Mouse (Mus musculus): ENCODE results near the gene Aifm1.

The Aifm1 gene

GRCm38 (mm10) chrX:48513166-48513807 is at the start of gene Aifm1:
TSS of gene Aifm1 (minus strand) at chrX:48513563.
- peak; percentile 93 to 94 for DNase-seq (ENCODE audit: low spot score in 2 of 2)

GRCm38 (mm10) chrX:48532175-48532574 is 18.8 kb upstream of the Aifm1 start:
- peak; percentile 17 to 55 for DNase-seq (ENCODE audit: low spot score in 2 of 2)

DNA sequence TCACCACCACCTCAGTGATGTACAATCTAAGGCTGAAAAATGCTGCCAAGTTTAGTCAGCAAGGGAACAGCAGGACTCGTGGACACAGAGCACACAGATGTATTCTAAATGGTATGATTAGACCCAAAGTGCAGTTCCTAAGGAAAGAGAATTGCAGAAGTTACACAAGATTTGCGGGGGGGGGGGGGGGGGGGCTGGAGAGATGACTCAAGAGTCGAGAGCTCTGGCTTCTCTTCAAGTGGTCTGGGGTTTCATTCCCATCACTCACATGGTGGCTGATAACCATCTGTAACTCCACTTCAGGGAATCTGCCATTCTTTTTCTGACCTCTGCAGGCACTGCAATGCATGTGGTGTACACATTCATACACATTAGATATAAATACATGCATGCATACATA is 13.1 kb upstream of the Aifm1 start:
- DNase-seq (ENCODE audit: low spot score in 2 of 2) = no peak

DNA sequence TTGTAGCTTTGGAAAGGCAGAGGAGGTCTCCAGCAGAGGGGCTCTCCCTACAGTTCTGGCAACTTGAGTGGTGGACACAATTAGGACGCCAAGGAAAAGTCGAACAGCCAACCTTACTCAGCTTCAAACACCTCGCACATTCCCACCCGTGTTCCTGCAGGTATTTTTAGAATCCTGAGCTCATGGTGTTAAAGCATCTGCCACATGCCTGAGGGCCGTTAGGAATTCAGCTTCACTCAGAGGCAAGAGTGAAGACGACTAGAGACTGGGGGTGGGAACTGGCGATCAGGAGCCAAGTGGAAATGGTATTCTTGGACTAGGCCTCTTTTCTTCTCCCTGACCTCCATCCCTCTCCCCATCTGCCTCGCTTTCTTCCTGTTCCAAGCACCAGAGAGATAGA is 12.5 kb upstream of the Aifm1 start:
- no peak for DNase-seq (ENCODE audit: low spot score in 2 of 2)

GRCm38 (mm10) chrX:48525332-48525731 is 12.0 kb upstream of the Aifm1 start:
- DNase-seq (ENCODE audit: low spot score in 2 of 2) = no peak

- DNase-seq (ENCODE audit: low spot score in 2 of 2) = no peak
Measured at GRCm38 (mm10) chrX:48523512-48523911, 10.1 kb upstream of the Aifm1 start.

DNA sequence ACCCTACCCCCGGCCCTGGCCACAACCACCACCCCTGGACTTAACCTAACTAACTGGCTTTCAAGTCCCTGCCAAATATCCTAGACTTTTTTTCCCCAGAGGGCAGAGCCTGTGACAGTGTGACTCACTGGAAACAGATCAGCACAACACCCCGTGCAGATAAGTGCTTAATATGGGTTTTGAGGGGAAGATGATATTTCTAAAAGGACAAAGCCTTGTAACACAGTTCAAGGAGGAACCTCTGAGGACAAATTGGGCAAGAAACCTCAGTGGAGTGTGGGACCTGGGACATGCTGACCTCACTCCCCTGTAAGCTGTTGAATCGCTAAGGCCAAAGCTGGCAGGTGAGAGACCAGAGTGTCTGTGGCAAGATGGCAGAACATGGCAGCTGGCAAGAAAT is 8.3 kb upstream of the Aifm1 start:
- DNase-seq (ENCODE audit: low spot score in 2 of 2) = no peak

- DNase-seq (ENCODE audit: low spot score in 2 of 2) = no peak
Measured at GRCm38 (mm10) chrX:48519549-48520085, 6.3 kb upstream of the Aifm1 start.

GRCm38 (mm10) chrX:48518808-48519548 is 5.6 kb upstream of the Aifm1 start, which contains the start of gene Rab33a:
TSS of gene Rab33a (plus strand) at chrX:48519285.
- no peak for DNase-seq (ENCODE audit: low spot score in 2 of 2)

- DNase-seq (ENCODE audit: low spot score in 2 of 2) = no peak
Measured at GRCm38 (mm10) chrX:48518211-48518807, 4.9 kb upstream of the Aifm1 start.

DNA sequence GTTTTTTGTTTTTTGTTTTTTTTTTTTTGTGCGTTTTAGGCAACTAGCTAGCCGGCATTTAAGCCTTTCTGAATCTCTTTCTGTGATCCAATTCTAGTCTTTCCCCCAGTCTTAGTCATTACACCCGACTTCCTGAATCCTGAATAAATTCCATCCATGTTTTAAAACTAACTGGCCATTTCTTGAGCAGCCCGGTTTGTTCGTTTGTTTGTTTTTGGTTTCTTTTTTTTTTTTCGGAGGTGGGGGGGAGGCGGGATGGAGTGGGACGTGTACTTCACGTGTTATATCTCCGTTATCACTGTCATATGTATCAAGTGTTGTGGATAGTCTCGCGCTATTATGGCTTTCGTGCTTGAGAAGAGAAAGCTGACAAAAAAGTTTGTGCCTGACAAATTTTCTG is 461 bp upstream of the Aifm1 start:
- peak in 1 of 2 experiments; percentile 2 for DNase-seq (ENCODE audit: low spot score in 2 of 2)

DNA sequence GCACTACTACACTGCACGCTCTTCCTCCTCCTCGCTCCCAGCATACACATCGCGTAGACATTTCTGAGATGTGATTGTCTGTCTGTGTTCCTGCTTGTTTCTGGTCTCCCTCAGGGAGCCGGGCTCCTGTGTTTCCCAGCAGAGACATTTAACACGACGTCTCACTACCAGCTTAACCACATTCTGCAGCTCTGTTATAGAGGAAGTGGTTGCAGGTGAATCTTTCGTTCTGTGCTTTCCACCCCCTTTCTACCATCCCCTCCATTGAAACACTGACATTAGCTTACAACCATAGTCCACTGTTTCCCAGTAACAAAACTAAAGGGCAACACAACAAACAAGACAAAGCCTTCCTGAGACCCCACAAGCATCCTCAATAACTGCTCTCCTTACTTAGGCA is 19.6 kb downstream of the Aifm1 start:
- no peak for DNase-seq (ENCODE audit: low spot score in 2 of 2)

DNA sequence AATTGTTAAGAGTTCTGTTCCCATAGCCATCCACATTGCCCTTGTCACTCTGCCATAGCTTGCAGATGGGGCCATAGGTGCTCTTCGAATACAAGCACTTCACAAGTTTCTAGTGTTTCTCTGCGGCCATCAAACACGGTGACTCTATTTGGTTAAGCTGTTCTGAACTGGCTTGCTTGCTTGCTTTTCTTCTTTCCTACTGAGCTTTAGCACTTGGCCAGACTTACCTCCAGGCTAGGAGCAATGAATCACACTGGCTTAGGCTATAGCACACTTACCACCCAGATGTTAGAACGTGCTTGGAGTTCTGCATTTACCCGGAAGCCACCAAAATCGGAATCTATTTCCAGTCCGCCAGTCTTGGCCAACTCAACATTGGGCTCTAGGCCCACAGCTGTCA is 31.7 kb downstream of the Aifm1 start:
- no peak for DNase-seq (ENCODE audit: low spot score in 2 of 2)

DNA sequence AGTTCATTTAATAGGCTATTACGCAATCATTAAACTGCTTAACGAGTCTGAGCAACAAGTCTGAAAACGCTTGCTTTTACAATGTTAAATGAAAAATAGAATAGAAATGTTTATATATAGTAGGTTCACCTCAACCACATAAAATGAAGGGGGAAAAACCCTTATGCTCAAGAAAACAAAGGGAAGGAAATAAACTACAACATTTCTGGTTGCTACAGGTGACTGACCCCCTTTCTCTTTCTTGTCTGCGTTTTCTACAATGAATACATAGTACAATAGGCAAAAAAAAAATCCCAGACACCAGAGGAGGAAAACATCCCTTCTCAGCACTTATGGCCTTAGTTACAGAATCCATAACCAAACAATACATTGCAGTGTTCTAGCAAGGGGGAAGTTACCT is 32.3 kb downstream of the Aifm1 start:
- DNase-seq (ENCODE audit: low spot score in 2 of 2) = no peak

DNA sequence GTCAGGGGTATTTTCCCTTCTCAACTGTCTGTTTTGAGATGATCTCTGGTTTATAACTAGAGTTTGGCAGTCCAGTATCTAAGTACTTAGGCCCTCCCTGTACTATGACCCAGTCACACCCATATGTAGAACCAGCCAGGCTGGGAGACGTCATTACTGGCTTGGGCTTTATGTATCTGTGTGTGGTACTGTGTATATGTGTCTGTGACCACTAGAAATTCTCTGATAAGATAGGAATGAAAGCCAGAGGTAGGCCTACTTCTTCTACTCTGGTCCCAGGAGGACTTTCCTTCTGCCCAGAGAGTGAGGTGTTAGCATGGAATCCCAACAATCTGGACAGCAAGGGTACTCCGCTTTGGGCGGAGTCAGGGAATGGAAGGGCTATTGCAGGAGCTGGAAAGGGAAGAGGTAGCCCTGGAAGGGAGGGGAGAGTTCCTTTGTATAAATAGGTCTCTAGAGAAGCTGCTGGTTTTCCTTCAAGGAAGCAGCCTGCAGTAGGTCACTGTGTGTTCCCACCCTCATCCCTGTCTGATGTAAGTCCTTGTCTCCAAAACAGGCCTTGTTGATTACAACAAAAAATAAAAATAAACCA is 45.9 kb downstream of the Aifm1 start:
- peak in 1 of 2 experiments; percentile 34 for DNase-seq (ENCODE audit: low spot score in 2 of 2)

DNA sequence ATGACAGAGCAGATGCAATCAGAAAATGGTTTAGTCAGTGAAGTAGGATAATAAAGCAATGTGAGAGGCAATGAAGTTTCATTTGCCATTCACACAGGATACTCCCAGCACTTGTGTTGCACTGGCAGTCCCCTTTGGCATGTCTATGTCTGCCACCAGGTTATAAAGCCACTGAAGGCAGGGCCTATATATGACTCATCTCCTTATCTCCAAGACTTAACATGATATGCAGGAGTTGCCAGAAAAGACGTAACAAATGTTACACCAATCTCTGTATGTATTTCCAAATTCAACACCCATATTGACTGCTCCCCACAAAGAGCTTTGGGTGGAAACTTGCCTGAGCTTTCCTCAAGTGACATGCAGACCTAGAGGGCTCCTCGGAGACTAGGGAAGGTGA is 47.2 kb downstream of the Aifm1 start:
- DNase-seq (ENCODE audit: low spot score in 2 of 2) = no peak

DNA sequence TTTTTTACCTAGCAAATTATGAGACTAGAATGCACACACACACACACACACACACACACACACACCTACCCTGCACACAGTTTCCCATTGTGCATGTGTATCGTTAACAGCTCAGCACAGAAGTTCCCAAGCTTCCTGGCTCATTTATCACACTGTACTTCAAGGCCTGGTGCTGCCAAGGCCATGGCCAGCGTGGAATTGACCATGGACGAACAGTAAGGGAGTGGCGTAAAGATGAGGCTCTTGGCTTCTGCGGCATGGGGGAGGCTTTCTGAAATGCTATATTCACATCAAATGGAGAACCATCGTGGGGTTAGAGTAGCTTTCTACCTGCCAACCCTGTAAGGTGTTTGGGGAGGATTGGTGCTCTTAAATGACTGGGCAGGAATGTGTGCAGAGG is 48.9 kb downstream of the Aifm1 start:
- DNase-seq (ENCODE audit: low spot score in 2 of 2) = no peak

- DNase-seq (ENCODE audit: low spot score in 2 of 2) = no peak
Measured at GRCm38 (mm10) chrX:48463636-48464035, 49.7 kb downstream of the Aifm1 start.

DNA sequence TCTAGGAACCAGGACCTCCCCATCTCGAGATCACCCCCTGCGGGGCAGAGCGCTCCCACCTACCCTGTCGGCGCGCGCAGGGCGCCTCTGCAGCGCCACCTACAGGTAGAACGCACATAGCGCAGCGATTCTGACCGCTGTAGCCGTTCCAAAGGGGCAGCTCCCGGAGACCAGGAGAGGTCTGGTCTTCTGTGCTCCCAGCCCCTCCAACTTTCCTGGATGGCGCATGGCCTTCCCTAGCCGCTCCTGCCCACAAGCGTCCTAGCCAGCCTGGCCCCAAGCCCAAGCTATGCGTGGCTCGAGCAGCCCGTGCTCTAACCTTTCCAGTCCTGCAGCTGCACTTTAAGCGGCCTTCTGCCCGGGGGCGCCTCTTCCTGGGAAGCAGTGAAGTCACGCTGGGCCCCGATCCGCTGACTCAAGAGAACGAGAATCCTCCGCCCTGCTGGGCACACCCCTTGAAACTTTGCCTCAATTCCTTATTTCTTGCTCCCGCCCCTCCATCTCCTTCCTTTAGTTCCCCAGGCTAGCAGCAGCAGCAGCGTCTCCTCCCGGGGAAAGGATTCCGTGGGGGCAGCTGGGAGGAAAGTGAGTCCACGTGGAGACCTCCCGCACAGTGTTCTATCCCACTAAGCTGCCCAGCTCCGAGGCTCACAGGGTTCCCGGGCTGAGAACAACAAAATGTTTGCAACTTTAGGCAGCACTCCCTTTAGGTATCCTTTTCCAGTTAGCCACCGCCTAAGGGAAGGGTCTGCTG is 50.4 kb downstream of the Aifm1 start, which contains the start of gene Elf4:
Elf4 (minus strand) TSS at position 379 of the 754 bp plus-strand sequence.
- DNase-seq (ENCODE audit: low spot score in 2 of 2) = peak; percentile 56 to 60

GRCm38 (mm10) chrX:48462297-48462696 is 51.1 kb downstream of the Aifm1 start:
- no peak for DNase-seq (ENCODE audit: low spot score in 2 of 2)

- DNase-seq (ENCODE audit: low spot score in 2 of 2) = no peak
Measured at GRCm38 (mm10) chrX:48461006-48461405, 52.4 kb downstream of the Aifm1 start.

All from heart, adult 9 months (tissue).